Mouse (Mus musculus): ENCODE data around the gene Armc3.
"Not testable (repeated sequence)": the region's sequence is repeated elsewhere in the genome, so short reads cannot be mapped to it uniquely, and the experiment has no call there.

Armc3 gene

GRCm38 (mm10) chr2:19275602-19276539 is 76.8 kb downstream of the Armc3 start:
- peak; percentile 82 for DNase-seq

DNA sequence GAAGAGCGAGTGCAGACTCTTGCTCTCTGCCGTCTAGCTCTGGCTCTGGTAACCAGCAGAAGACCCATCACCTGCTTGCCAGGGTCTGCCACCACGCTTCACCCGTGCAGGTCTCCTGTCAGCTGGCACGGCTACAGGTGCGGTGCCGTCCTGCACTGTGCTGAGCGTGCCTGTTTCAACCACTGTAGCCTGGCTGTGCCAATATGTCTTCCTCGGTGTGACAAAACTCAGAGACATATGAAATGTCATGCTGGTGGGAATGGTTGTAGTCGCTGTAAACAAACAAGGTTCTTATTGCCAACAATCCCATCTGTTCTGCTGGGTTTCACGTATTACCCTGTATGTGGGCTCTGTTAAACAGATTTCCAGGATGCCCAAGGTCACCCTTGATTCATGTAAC is 81.2 kb downstream of the Armc3 start:
- no peak for DNase-seq

DNA sequence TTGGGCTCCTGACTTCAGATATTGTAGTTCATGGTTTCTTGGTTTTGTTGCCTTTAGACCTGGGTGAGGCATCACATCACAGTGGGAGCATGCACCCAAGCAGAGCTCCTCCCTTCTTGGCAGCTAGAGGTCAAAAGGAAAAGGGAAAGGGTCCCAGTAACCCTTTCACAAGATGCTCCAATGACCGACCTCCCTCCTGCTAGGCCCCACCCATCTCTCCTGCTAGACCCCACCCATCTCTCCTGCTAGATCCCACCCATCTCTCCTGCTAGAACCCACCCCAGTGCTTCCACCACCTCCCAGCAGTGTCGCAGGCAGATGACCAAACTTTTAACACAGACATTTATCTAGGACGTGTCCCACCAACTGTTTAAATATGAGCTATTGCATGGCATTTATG is 93.3 kb downstream of the Armc3 start:
- DNase-seq = no peak

DNA sequence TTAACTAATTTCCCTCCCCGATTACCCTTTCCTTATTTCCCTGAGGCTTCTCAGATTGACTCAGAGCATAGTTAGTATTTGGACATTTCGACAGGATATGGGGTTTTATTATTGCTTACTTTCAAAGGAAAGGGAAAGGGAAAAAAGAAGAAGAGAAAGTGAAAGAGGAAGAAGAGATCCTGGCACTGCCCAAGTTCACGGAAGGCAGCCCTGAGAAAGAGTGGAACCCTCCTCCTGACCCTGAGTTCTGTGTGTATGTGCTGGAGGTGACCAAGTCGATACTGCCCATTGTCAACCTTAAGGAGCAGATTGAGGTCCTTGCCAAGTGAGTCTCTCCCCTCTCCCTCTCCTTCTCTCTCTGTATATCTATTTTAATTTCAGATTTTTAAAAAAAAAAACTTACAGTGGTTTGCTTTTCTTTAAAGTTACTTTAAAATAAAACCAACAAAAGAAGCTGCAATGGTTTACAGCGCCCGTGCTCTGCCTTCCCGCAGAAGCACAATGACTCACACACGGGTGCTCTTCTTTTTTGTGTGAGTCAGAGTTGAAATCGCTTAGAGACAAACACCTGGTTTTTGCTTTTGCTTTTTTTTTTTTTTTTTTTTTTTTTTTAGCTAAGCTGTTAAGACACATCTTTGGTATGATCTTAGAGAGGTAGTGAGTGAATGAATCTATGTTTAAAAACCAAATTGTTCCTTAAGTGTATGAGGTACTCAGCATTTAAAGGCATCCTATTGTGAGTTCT is 101.4 kb downstream of the Armc3 start:
- no peak for DNase-seq

GRCm38 (mm10) chr2:19301251-19301650 is 102.1 kb downstream of the Armc3 start:
- no peak for DNase-seq

DNA sequence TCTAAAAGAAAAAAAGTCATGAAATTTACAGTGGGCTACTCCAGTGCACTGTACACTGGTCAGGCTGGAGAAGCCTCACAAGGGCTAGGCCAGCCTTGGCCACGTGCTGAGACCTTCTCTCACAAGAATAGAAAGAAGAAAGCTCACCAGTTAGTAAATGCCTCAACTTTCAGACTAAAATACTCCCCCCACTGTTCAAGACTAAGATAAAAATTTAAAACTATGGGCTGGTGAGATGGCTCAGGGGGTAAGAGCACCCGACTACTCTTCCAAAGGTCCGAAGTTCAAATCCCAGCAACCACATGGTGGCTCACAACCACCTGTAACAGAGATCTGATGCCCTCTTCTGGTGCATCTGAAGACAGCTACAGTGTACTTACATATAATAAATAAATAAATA is 104.0 kb downstream of the Armc3 start:
- not testable (repeated sequence) for DNase-seq

- DNase-seq = no peak
Measured at GRCm38 (mm10) chr2:19310498-19310897, 111.4 kb downstream of the Armc3 start.

DNA sequence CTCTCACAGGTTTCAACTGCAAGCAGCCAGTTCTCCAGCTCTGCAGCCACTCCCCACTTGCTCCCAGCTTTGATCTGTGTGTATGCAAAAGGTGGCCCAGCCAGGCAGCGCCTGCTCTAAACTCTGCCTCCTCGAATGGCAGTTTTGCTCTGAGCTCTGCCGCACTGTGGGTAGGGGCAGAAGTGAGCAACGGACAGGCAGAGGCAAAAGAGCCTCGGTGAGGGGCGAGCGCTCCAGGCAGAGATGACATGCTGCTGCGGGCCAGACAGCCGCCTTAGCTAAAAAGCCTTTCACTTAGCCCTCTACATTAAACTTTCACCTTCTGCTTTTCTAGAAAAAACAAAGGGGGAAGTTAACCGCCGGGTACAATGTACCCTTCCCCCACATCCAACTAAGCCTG is 117.0 kb downstream of the Armc3 start:
- no peak for DNase-seq

DNA sequence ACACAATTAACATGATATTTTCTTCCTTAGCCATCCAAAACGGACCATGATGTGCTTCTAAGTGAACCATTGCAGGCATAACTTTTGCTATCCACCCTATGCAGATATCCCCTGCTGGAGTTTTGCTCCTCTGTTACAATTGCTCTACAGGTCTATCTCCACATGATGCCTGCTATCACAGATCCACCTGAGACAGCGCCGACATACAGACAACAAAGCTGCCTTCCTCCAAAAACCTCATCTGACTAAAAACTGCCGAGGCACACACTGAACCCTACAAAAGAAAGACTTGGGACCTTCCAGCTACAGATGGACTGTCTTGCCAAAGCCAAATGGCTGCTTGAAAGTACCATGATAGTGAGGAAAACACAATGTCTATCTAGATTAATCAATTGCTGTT is 117.6 kb downstream of the Armc3 start:
- no peak for DNase-seq

DNA sequence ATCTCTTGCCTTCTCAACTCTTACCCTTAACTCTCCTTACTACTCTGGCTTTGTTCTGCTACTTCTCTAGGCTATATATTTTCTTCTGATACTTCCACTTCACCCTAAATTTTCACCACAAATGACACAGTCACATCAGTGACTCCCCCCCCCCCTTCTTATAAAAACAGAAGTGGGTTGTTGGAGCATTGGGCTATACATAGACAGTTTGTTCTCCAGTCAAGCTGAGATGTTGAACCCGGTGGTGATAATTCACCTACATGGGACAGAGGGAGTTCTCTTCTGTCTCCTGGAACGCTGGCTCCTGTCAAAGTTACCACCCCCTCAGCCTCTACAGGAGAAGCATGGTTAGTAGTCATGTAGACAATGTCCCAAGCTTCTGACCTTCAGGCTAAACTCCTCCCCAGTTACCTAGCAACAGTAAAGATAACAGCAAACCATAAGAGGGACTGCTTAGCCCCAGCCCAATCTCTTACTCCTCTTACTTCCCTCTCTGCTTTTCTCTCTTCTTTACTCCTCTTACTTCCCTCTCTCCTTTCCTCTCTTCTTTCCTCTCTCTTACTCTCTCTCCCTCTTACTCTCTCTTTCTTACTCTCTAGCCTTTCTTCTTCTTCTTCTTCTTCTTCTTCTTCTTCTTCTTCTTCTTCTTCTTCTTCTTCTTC is 118.2 kb downstream of the Armc3 start:
- DNase-seq = not testable (repeated sequence)

GRCm38 (mm10) chr2:19318499-19318898 is 119.4 kb downstream of the Armc3 start:
- no peak for DNase-seq

GRCm38 (mm10) chr2:19319284-19319683 is 120.2 kb downstream of the Armc3 start:
- DNase-seq = no peak

DNA sequence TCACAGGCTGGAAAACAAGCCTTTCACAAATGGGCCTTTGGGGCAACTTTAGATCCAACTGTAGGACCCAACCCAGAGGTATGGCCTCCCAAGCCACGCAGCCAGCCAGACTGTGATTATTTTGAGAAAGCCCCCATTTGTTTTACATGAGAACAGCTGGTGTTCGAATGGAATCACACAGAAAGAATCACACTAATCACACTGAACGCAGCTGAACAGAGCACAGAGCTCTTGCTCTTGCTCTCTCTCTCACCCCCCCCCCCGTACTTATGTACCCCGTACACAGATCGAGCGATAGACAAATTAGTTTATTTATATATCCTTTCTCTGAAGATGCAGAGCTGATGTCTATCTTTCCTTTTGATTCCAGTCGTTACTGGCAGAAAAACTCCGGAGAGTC is 123.3 kb downstream of the Armc3 start:
- no peak for DNase-seq

DNA sequence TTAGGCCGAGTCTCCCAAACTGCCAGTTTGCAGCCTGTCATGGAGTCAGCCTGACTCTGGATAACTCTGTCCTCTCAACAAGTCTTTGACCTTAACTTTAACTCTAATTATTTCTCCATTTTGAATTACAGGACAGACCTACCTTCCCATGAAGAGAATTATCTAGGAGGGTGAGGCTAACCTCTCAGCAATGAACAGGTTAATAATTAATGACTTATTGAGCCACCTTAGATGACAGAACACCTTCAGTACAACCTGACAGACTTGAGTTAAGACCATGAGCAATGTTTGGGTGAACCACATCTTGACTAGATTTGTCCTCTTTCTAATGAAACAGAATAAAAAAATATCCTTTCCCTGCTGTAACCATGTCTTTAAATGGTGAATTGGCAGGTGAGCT is 127.3 kb downstream of the Armc3 start:
- no peak for DNase-seq

GRCm38 (mm10) chr2:19327811-19328210 is 128.7 kb downstream of the Armc3 start:
- no peak for DNase-seq

DNA sequence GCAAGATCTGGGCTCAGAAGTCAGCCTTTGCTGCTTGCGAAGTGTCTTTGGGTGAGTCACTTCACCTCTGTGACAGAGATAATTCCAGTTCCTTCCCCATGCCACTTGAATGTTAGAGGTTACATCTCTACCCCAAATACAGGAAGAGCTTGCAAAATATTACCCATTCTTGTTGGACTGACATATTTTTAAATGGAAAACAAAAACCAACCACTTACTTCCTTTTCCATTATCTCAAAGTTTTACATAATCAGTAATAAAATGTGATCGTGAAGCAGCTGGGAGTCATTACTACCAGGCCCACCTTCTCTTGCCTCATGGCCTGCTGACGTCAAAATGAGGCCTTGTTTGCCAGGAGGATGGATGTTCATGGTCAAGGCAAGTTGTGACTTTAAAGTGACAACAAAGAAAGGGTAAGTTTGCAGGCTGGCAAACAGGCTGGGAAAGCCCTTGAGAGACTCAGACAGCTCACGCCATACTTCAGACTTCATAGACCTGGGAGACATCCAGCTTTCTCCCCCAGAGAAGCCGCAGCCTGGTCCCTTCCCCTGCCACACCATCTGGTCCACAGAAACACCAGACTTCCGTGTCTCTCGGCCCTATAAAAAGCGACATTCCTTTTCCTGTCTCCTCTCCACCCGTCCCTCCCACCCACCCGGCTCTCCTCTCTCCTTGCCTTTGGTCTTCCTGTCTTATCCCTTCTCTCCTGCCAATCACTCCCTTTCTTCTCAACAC is 145.0 kb downstream of the Armc3 start:
- peak; percentile 29 for DNase-seq

DNA sequence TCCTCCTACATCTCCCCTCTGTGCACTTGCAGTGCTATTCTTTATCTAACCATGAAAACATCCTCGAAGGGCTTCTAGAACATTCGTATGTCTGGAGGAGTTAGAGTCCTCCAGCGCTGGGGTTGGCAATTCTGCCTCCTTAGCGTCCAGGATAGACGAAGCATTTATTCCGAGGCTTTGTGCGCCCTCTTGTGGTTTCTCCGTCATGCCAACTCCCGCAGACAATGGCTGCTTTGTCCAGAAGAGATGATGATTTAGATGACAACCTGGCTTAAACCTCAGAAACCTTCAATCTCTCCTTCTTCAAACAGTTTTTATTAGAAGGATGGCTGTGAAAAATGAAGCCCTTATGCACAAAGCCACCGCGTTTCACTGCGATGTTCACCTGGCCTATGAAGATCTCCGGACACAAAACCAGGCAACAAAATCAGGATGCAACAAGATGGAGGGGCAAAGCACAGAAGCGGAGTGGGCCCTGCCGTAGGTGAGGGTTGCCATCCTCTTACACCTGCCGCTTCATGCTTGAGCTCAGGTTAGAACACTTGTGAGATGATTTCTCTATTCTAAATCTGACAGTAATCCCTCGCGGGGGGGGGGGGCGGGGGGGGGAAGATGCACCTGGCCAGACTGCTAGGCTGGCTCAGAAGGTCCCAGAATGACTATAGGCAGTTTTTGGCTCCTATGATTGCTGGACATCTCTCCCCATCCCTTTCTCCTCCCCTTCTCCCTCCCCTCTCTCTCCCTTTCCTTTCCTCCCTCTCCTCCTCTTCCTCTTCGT is 145.7 kb downstream of the Armc3 start:
- peak; percentile 94 for DNase-seq

DNA sequence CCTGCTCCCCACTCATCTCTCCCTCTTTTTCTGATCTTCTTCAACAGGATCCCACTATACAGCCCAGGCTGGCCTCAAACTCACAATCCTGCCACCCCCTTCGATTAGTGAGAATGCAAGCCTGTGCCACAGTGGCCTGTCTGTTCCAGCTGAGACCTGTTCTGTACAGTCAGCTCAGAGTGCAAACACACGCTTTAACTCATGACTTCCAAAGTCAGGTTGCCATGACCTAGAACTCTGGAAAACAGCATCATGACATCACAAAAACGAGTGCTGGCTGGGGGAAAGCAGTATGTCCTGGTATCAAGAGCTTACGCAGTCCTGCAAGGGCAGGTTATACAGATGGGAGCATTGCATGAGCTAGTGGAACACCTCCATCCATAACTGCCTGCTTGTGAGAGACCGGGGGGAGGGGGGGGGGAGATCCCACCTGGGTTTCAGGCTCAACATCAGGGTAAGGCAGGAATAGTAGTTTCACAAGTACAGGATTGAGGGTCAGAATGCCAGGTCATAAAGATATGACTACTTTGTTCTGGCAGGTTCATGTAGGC is 146.4 kb downstream of the Armc3 start:
- no peak for DNase-seq

DNA sequence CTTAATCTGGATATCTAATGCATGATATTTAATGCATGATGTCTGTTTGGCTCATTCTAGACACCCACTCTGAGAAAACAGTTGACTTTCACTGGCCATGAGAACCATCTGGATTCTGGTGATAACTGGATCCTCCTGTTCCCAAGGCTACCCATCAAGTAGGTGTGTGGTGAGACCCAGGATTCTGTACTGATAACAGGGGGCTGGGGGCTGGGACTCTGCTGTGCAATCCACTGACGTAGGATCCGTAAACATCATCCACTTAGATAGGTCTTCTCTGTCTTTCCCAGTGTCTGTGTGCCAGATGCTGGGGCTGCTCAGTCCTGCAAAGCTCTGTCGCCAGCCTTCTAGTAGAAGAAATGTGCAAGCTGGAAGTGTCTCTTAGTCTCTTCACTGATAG is 149.4 kb downstream of the Armc3 start:
- DNase-seq = no peak

DNA sequence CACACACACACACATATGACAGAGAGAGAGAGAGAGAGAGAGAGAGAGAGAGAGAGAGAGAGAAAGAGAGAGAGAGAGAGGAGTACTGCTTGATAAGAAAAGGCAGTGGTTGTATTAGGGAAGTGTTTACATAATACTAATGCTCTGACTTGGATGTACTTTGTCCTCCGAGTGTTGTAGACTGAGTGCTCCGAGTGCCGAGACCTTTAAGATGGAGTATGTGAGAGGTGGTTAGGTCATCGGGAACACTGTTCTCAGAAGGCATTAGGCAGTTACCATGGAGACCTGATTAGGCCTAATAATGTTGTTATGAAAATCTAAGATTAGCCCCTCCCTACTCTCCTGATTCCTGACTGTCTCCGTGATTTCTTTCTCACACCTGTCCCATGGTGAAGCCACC is 151.1 kb downstream of the Armc3 start:
- DNase-seq = no peak

DNA sequence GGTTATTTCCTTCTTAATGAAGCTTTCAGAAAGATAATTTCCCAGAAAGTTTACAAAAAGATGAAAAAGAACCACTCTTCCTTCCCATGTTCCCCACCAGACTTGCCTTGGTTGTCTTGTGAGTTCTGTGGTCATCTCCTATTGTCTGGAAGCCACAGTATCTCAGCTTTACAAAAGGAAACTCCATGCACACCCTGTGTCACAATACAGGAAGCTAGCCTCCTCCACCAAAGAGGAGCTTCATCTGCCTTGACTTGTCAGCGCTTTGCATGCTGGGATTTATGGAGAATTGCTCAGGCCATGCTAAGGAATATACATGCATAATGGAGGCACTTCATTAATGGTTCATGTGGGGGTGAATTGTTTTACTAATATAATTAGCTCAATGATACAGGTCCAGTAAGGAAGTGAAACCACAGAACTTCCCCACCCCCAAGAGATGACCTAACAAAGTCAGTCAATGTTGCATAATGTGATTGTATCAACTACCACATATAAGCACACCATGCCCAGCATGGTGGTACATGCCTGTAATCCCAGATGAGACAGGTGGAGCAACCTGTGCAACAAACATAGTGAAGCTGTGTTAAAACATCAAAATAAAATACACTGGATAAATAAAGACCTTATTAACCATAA is 152.6 kb downstream of the Armc3 start:
- DNase-seq = no peak

Measured in right cerebral cortex, postnatal 14 days (tissue).